Mouse (Mus musculus): ENCODE data around the gene Cdk9.

- TF ChIP-seq CTCF (IDR thresholded peaks at IDR 0.05; ENCODE audit: low read depth) (peak; percentile 100), EP300 (IDR thresholded peaks at IDR 0.05; ENCODE audit: low read depth) (no peak)
These were observed 23.5 kb downstream of the Cdk9 start for GRCm38 (mm10) chr2:32689420-32689819.

All from liver, embryonic 14.5 days (tissue).